Mouse (Mus musculus) lung, postnatal 14 days (tissue): ENCODE measurements around the gene Wwc2.

ENCODE experiments used
- DNase-seq: peaks from one replicate; pipeline ENCODE4 v3.0.0; 2021

Wwc2 gene

GRCm38 (mm10) chr8:47990911-47991820 lies at the start of gene Wwc2:
Gene Wwc2 (minus strand): TSS chr8:47990924.
- DNase-seq: peak; percentile 87

GRCm38 (mm10) chr8:48038261-48038934 lies 47.7 kb upstream of the Wwc2 start:
- DNase-seq: no peak

- no peak for DNase-seq
Observed at GRCm38 (mm10) chr8:48032046-48032445, 41.3 kb upstream of the Wwc2 start.

GRCm38 (mm10) chr8:48030667-48031066 lies 39.9 kb upstream of the Wwc2 start:
- DNase-seq: no peak

- DNase-seq: no peak
Observed at GRCm38 (mm10) chr8:48026796-48027195, 36.1 kb upstream of the Wwc2 start.

GRCm38 (mm10) chr8:48023206-48023605 lies 32.5 kb upstream of the Wwc2 start:
- DNase-seq: no peak

GRCm38 (mm10) chr8:48019737-48020136 lies 29.0 kb upstream of the Wwc2 start:
- no peak for DNase-seq

- peak; percentile 85 for DNase-seq
Observed at GRCm38 (mm10) chr8:48016538-48016937, 25.8 kb upstream of the Wwc2 start.

- no peak for DNase-seq
Observed at GRCm38 (mm10) chr8:48014386-48014785, 23.7 kb upstream of the Wwc2 start.

GRCm38 (mm10) chr8:48013281-48013680 lies 22.6 kb upstream of the Wwc2 start:
- no peak for DNase-seq

- DNase-seq: no peak
Observed at GRCm38 (mm10) chr8:48011871-48012270, 21.1 kb upstream of the Wwc2 start.

- no peak for DNase-seq
Observed at GRCm38 (mm10) chr8:48010977-48011376, 20.3 kb upstream of the Wwc2 start.

- DNase-seq: no peak
Observed at GRCm38 (mm10) chr8:48009399-48009798, 18.7 kb upstream of the Wwc2 start.

- DNase-seq: peak; percentile 7
Observed at GRCm38 (mm10) chr8:48008936-48009335, 18.2 kb upstream of the Wwc2 start.

GRCm38 (mm10) chr8:48006869-48007268 lies 16.1 kb upstream of the Wwc2 start:
- DNase-seq: no peak

GRCm38 (mm10) chr8:48002551-48002950 lies 11.8 kb upstream of the Wwc2 start:
- no peak for DNase-seq

GRCm38 (mm10) chr8:48001395-48001794 lies 10.7 kb upstream of the Wwc2 start:
- DNase-seq: no peak

GRCm38 (mm10) chr8:47996712-47997111 lies 6.0 kb upstream of the Wwc2 start:
- no peak for DNase-seq

GRCm38 (mm10) chr8:47996126-47996525 lies 5.4 kb upstream of the Wwc2 start:
- no peak for DNase-seq

GRCm38 (mm10) chr8:47995391-47995790 lies 4.7 kb upstream of the Wwc2 start:
- DNase-seq: no peak

- DNase-seq: peak; percentile 26
Observed at GRCm38 (mm10) chr8:47994618-47995274, 4.0 kb upstream of the Wwc2 start.

- peak; percentile 98 for DNase-seq
Observed at GRCm38 (mm10) chr8:47990386-47990772, 345 bp downstream of the Wwc2 start.

- peak; percentile 49 for DNase-seq
Observed at GRCm38 (mm10) chr8:47989655-47990385, 904 bp downstream of the Wwc2 start.
